Mouse (Mus musculus): ENCODE data around the gene Fign.
A peak's percentile ranks its signal among the peaks of the same experiment; 100 is the strongest.

Gene Fign

GRCm38 (mm10) chr2:64097937-64098617, at the start of gene Fign:
TSS of gene Fign (minus strand) at chr2:64098038.
- DNase-seq (ENCODE audit: low spot score) = peak; percentile 64

DNA sequence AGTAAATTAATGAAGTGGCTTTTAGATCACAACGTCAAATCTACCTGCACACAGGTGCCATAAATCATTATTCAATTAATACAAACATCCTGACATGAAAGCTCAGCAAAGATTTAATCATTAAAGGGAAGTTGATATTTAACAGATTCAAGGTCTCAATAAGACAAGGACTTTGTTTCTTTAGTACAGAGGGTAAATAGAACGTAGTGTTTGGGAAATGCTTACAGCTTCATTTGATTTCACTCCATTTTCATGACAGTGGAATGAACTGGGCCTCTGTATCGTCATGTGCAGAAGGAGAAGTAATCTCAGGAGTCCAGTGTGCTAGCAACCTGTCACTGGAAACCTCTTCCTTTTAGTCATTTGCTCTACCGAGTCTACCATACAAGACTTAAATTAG, 35.8 kb upstream of the Fign start:
- DNase-seq (ENCODE audit: low spot score) = no peak

DNA sequence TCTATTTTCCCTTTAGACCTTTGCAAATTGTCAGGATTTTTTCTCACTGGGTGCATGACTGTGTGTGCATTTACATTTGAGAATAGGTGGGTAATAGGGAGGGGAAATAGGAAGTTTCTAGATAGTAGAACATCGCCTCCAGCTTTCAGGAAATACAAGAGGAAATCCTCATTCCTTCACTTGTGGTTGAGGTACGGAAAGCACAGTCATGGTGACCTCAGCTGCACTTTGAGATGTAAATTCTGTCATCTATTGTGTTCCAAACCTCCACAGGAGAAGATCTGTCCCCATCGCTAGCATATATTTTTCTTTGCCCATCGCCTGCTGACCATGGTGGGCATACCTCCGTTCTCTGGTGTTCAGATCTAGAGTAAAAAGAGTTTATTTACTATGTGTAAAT, 22.7 kb upstream of the Fign start:
- no peak for DNase-seq (ENCODE audit: low spot score)

DNA sequence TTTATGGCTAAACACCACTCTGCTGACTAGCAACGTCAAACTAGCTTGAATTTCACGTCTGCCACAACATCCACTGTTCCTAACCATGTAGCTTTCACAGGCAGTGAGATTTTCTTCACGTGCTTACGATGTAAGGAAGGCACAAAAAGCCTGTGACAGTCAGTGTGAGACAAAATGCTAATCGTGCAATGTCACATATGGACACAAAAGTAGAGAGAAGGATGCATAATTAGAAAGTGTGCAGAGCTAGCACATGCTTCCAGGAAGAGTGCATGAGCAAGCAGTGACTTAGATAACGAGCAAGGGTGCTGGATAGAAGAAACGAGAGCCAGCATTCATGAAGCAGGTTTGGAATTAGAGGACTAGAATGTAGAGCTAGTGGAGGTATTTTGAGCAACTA, 18.8 kb upstream of the Fign start:
- DNase-seq (ENCODE audit: low spot score) = no peak

DNA sequence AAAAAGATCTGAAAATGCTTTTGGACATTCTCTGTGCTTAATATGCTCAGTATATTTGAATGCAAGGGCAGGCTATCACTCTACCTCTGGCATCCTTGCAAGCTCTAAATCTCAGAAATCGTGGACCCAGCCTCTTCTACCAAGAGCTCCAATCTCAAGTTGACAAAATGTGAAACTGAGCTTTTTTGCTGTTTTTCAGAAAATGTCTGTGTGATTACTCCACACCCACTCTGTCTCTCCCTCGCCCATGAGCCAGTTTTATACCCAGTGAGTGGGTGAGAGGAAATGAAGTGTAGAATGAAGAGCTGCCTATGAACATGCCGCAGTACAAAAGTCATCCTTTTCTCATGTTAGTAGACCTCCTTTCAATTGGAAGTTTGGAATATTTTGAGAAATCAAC, 13.3 kb upstream of the Fign start:
- DNase-seq (ENCODE audit: low spot score) = no peak

GRCm38 (mm10) chr2:64109860-64110259, 12.0 kb upstream of the Fign start:
- no peak for DNase-seq (ENCODE audit: low spot score)

DNA sequence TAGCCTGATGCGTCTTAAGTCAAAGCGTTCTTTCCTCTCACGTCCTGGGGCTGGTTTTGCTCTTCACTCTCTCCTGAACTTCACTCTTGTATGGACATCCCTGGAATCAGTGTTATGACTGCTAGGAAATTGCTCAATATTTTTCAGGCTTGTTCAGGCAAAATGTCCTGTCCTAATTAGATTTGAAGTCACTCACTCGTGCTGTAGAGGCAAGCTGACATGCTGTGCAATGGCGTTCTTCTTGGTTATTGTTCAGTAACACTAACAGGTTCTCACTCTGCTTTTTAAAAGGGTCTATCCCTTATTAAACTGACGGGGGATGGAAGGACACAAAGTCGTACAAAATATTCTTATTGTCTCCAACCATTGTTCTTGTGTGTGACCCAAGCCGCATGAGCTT, 10.2 kb upstream of the Fign start:
- no peak for DNase-seq (ENCODE audit: low spot score)

- DNase-seq (ENCODE audit: low spot score) = no peak
Observed at GRCm38 (mm10) chr2:64098618-64099320, 931 bp upstream of the Fign start.

- DNase-seq (ENCODE audit: low spot score) = no peak
Observed at GRCm38 (mm10) chr2:64096721-64097411, 972 bp downstream of the Fign start.

- DNase-seq (ENCODE audit: low spot score) = no peak
Observed at GRCm38 (mm10) chr2:64096176-64096575, 1.7 kb downstream of the Fign start.

DNA sequence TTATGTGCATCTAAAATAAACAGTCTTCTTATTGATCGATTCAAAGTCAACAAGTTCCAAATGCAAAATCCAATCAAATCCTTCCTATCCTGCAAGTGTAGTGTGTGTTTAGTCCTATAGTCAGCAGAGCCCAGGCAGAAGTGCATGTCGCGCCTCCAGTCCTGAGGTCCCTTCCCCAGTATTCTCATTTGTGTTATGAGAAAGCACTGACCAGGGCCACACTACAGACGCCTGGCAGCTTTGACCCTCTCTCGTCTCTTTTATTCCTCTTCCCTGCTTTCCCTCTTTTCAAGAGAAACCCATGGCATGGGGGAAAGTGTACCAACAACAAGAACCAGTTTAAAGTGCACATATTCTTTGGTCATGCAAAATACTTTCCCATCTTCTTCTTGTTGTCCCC, 2.3 kb downstream of the Fign start:
- no peak for DNase-seq (ENCODE audit: low spot score)

GRCm38 (mm10) chr2:64093087-64093486, 4.8 kb downstream of the Fign start:
- no peak for DNase-seq (ENCODE audit: low spot score)

- DNase-seq (ENCODE audit: low spot score) = no peak
Observed at GRCm38 (mm10) chr2:64083853-64084427, 13.9 kb downstream of the Fign start.

DNA sequence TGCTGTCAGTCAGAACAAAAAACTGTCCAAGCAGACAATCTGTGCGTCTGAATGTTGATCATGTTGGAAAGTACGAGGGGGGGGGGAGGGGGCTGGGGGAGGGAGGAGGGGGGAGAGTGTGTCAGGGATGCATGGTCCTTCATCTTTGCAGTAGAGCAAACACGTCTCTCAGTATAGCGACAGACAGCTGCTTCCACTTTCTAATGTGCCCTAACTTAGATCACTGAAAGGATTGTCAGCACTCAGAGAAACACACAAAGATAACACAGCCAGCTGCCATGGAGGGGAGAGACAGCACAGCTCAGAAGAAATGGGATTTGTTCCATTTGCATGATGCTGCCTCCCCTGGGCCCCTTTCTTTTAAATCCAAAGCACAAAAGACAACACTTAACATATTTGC, 18.1 kb downstream of the Fign start:
- no peak for DNase-seq (ENCODE audit: low spot score)

- DNase-seq (ENCODE audit: low spot score) = no peak
Observed at GRCm38 (mm10) chr2:64078551-64078950, 19.3 kb downstream of the Fign start.

DNA sequence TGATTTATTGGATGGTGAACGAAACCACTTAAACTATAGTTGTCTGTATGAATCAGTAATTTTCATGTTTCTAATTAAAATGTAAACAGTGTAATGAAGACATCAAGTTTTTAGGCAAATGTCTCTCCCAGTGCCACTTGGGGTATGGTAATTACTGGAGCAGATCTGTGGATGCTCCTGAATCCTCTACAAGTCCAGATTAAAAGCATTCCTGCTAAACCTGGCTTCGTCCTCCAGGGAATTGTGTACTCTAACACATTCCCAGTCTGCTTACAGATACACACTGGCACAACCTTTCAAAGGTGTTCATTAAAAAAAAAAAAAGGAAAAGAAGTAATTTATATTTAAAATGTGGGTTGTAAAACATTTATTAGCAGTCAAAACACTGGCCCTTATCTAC, 20.0 kb downstream of the Fign start:
- DNase-seq (ENCODE audit: low spot score) = no peak

DNA sequence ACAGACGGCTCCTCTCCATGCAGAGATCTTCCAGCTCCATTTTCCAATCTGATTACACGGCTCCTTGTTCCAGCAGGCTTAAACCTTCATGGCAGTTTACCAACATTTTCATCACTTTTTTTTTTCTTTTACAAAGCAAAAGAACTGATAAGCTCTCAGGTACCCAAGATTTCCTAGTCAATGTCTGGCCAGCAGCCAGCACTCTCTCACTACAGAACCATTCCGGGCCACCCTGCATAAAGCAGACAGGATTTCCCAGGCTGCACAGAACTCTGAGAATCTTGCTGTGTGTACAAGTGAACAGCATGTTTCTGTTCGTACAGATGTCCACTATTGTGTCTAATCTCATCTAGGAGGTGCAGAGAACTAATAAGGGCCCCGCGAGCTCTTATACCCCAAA, 22.0 kb downstream of the Fign start:
- no peak for DNase-seq (ENCODE audit: low spot score)

DNA sequence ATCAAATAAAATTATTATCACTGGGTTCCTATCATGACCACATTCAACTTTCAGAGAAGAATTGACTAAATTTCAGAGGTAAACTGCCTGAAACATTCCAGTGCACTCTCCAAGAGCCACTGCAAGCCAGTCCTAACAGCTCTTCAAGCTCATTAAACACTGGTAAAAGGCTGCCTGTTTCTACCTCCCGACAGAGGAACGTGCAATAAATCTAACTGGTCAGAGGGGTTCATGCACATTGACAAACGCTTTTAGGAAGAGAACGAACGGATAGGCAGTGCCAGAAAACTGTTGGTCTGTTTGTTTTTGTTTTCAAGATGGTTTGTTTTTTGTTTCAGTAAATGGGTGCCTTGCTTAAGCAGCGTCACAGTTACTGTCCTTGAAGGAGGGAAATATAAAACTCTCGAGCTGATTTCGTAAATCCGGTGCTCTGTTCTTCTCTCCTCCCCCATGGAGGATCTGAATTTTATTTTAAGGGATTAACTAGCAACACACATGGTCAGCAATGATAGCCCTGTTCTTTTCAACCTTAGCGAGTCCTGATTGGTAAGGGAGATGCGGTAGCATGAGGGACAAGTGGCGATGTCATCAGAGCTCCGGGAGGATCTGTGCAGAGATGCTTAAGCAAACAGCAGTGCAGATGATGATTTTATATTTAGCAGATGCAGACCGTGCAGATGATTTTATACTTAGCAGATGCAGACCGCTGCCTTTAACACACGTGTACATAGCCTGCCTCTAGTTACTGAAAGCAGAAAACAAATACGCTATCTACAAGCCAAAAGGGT, 23.0 kb downstream of the Fign start:
- no peak for DNase-seq (ENCODE audit: low spot score)

DNA sequence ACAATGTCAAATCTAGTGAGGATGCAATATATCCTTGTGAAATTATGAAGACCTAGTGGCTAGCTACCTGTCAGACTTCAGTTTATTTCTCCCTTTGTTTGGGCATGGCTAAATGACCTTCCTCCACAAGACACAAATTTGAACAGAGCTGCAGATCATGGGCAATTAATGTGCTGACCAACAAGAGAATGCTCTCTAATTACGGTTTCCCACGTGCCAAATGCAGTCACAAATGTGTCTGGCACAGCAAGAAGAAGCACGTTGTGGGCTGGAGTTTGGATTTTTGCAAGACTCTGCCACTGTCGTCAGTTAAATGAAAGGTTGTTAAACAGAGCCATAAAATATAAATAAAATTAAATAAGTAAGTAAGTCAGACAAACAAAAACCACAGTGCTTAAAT, 25.7 kb downstream of the Fign start:
- DNase-seq (ENCODE audit: low spot score) = no peak

- DNase-seq (ENCODE audit: low spot score) = no peak
Observed at GRCm38 (mm10) chr2:64069950-64070695, 27.7 kb downstream of the Fign start.

DNA sequence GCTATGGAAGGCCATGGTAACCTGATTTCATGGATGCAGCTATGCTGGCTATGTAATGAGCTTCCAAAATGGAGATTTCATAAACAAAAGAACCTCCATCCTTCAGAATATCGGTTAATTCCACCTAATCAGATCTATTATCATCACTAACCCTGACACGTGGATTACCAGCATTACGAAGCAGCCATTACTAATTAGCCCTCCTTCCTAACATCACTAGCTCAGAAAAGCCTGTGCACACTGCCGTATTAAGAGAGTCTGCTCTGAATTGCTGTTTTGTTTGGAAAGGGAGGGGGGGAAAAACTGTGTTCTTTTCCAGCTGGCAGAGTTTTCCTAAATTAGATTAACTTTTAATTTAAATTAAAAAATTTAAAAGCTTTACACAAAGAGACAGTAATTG, 32.3 kb downstream of the Fign start:
- no peak for DNase-seq (ENCODE audit: low spot score)

All from layer of hippocampus, adult 11-12 months (tissue).